Comparison of ENCODE assay signal across 8 mouse cellular contexts in the genomic region with DNA sequence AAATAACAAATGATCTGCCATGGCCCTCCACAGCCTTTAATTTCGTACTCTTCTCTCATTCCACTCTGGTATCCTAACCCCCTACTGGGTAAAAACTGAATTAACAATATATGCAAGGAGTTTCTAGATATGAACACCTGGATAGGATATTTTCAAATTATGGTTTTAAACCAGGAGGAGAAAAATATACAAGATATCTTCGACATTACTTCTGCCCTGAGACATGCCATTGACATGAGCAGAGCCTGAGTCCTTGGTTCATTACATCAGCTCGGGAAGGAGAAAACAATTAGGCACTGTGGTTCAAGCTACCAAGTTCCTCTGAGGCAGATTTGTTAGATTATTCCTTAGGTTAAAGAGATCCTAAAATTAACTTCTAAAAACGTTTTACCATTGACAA. TPM values are rescaled to one million over a fixed set of nuclear protein-coding genes. Genes with fewer than 3 reads are reported as not detected.
DNase-seq lines count a peak whose midpoint lies in the region; ATAC-seq and TF ChIP-seq lines count a peak whose summit lies in the region.

No protein-coding gene starts in this region.

- no peaks in the 10 kb centered on the region for H3K9me3 ChIP-seq in lung, embryonic 14.5 days (ENCODE audit: low read depth, low read length)
- no peaks in the 10 kb centered on the region for H3K9me3 ChIP-seq in intestine, embryonic 14.5 days (ENCODE audit: control insufficient read depth, low read length)
- H3K9me3 ChIP-seq in neural tube, embryonic 15.5 days (replicated peaks), result no peaks in the 10 kb centered on the region

- peak overlapping the region; percentile 100 for H3K27ac ChIP-seq in lung, embryonic 14.5 days (ENCODE audit: low read depth)
- H3K27ac ChIP-seq in brown adipose tissue, adult 24 weeks (replicated peaks; ENCODE audit: low read depth, low read length), result peak overlapping the region; percentile 92
- H3K27ac ChIP-seq in intestine, embryonic 14.5 days (ENCODE audit: low read depth), result peak overlapping the region; percentile 99
- peak overlapping the region; percentile 99 for H3K27ac ChIP-seq in neural tube, embryonic 15.5 days (replicated peaks)

- TF ChIP-seq CTCF in lung, embryonic 14.5 days (IDR thresholded peaks at IDR 0.05; ENCODE audit: low read depth), result no peak

- peak overlapping the region; percentile 87 for H3K4me3 ChIP-seq in lung, embryonic 14.5 days (ENCODE audit: low read depth, low read length)
- H3K4me3 ChIP-seq in brown adipose tissue, adult 24 weeks (ENCODE audit: insufficient read depth, low read depth, low read length), result peak overlapping the region; percentile 81
- H3K4me3 ChIP-seq in intestine, embryonic 14.5 days (ENCODE audit: low read depth, low read length), result peak overlapping the region; percentile 81
- H3K4me3 ChIP-seq in neural tube, embryonic 15.5 days (replicated peaks), result peak overlapping the region; percentile 99

- H3K9ac ChIP-seq in lung, embryonic 14.5 days, result peak overlapping the region; percentile 94
- peak overlapping the region; percentile 78 for H3K9ac ChIP-seq in intestine, embryonic 14.5 days (ENCODE audit: low read length)
- H3K9ac ChIP-seq in neural tube, embryonic 15.5 days (replicated peaks), result peak overlapping the region; percentile 98

- H3K4me2 ChIP-seq in lung, embryonic 14.5 days, result peak overlapping the region; percentile 73
- H3K4me2 ChIP-seq in intestine, embryonic 14.5 days (ENCODE audit: low read length), result peak overlapping the region; percentile 70
- peak overlapping the region; percentile 62 for H3K4me2 ChIP-seq in neural tube, embryonic 15.5 days

- peak; percentile 30 for DNase-seq in lung, embryonic 14.5 days
- no peak for DNase-seq in lung, adult 18-20 months
- DNase-seq in intestine, embryonic 14.5 days (ENCODE audit: low spot score), result no peak
- DNase-seq in cerebellum, adult 8-10 months, result no peak
- DNase-seq in cerebellum, postnatal 14 days, result no peak
- no peak for DNase-seq in natural killer cell, adult 2 months (ENCODE audit: low spot score in 2 of 2)

- no peaks in the 10 kb centered on the region for H3K27me3 ChIP-seq in lung, embryonic 14.5 days (ENCODE audit: insufficient read depth, low read length)
- no peaks in the 10 kb centered on the region for H3K27me3 ChIP-seq in intestine, embryonic 14.5 days (replicated peaks; ENCODE audit: control insufficient read depth, insufficient read depth, low read length)
- H3K27me3 ChIP-seq in neural tube, embryonic 15.5 days (replicated peaks), result no peaks in the 10 kb centered on the region

- 0% methylated on average over 4 of the region's 4 CpGs for WGBS in lung, embryonic 14.5 days
- WGBS in intestine, embryonic 14.5 days, result 7% methylated on average over 4 of the region's 4 CpGs
- WGBS in neural tube, embryonic 15.5 days, result 5% methylated on average over 4 of the region's 4 CpGs

- H3K36me3 ChIP-seq in lung, embryonic 14.5 days (ENCODE audit: insufficient read depth), result peaks cover 10% of the 10 kb centered on the region; the same call in 1 of the 2 replicates
- peaks cover 13% of the 10 kb centered on the region; the same call in 1 of the 2 replicates for H3K36me3 ChIP-seq in intestine, embryonic 14.5 days (ENCODE audit: control insufficient read depth, insufficient read depth, low read length)
- H3K36me3 ChIP-seq in neural tube, embryonic 15.5 days, result no peaks in the 10 kb centered on the region

- H3K4me1 ChIP-seq in lung, embryonic 14.5 days (ENCODE audit: insufficient read depth), result peaks cover 8% of the 10 kb centered on the region; the same call in 1 of the 2 replicates
- H3K4me1 ChIP-seq in brown adipose tissue, adult 24 weeks (ENCODE audit: control insufficient read depth, insufficient read depth, insufficient read length, low read length), result peaks cover 9% of the 10 kb centered on the region
- H3K4me1 ChIP-seq in intestine, embryonic 14.5 days (replicated peaks; ENCODE audit: control insufficient read depth, insufficient read depth, low read length), result peaks cover 31% of the 10 kb centered on the region
- H3K4me1 ChIP-seq in neural tube, embryonic 15.5 days, result peaks cover 35% of the 10 kb centered on the region

- no peak for ATAC-seq in lung, embryonic 14.5 days (ENCODE audit: insufficient read depth)
- ATAC-seq in intestine, embryonic 14.5 days (replicated peaks; ENCODE audit: low FRiP score, low TSS enrichment, low read depth), result no peak
- no peak for ATAC-seq in neural tube, embryonic 15.5 days (ENCODE audit: low FRiP score)

RNA-seq across cellular contexts. Expression of gene Serinc3, which starts 0.9 kb away (rescaled TPM):
- polyA plus RNA-seq in lung, embryonic 14.5 days (2014; fragmentation: Nextera tagmentation; extraction: Ambion mirVana), result 56.2 and 62.5 TPM in 2 replicates
- polyA plus RNA-seq in brown adipose tissue, adult 24 weeks (2012; ENCODE audit: insufficient read depth, insufficient read length, missing spikeins), result 113 and 134 TPM in 2 replicates
- 54.3 and 60.7 TPM in 2 replicates for polyA plus RNA-seq in intestine, embryonic 14.5 days (2014; fragmentation: Nextera tagmentation; extraction: Ambion mirVana)
- polyA plus RNA-seq in neural tube, embryonic 15.5 days (2015; fragmentation: Nextera tagmentation; extraction: Ambion mirVana), result 33.6 and 41.2 TPM in 2 replicates

RNA-seq across cellular contexts. Expression of gene Pkig, which starts 14.1 kb away (rescaled TPM):
- polyA plus RNA-seq in lung, embryonic 14.5 days (2014; fragmentation: Nextera tagmentation; extraction: Ambion mirVana), result 143 and 145 TPM in 2 replicates
- polyA plus RNA-seq in brown adipose tissue, adult 24 weeks (2012; ENCODE audit: insufficient read depth, insufficient read length, missing spikeins), result 9.5 and 19.7 TPM in 2 replicates
- 130 and 131 TPM in 2 replicates for polyA plus RNA-seq in intestine, embryonic 14.5 days (2014; fragmentation: Nextera tagmentation; extraction: Ambion mirVana)
- polyA plus RNA-seq in neural tube, embryonic 15.5 days (2015; fragmentation: Nextera tagmentation; extraction: Ambion mirVana), result 107 and 110 TPM in 2 replicates

RNA-seq across cellular contexts. Expression of gene Ttpal, which starts 41.9 kb away (rescaled TPM):
- 37.3 and 41.1 TPM in 2 replicates for polyA plus RNA-seq in lung, embryonic 14.5 days (2014; fragmentation: Nextera tagmentation; extraction: Ambion mirVana)
- polyA plus RNA-seq in brown adipose tissue, adult 24 weeks (2012; ENCODE audit: insufficient read depth, insufficient read length, missing spikeins), result 4.8 and 5.8 TPM in 2 replicates
- 40.6 and 40.8 TPM in 2 replicates for polyA plus RNA-seq in intestine, embryonic 14.5 days (2014; fragmentation: Nextera tagmentation; extraction: Ambion mirVana)
- 37.5 and 39.1 TPM in 2 replicates for polyA plus RNA-seq in neural tube, embryonic 15.5 days (2015; fragmentation: Nextera tagmentation; extraction: Ambion mirVana)
